Comparison of ENCODE assay signal across 14 mouse cellular contexts in genomic region chr8:88237606-88238005, GRCm38 (mm10).
"Had no signal": no experiment of that assay in that cellular context is flagged by ENCODE, and none has a peak within 500 bp of the region (broad histone marks: within the 10 kb centered on the region; RNA-seq: fewer than 3 reads in every experiment).

No protein-coding gene starts in this region.

- H3K27ac ChIP-seq: left cerebral cortex, adult 2 months; limb, embryonic 10.5 days; liver, embryonic 13.5 days; lung, embryonic 15.5 days; macrophage; midbrain, embryonic 10.5 days; neural tube, embryonic 15.5 days; stomach, embryonic 15.5 days had no signal

- H3K27me3 ChIP-seq: liver, embryonic 13.5 days; lung, embryonic 15.5 days; neural tube, embryonic 15.5 days; stomach, embryonic 15.5 days had no signal

- H3K9me3 ChIP-seq: limb, embryonic 10.5 days; liver, embryonic 13.5 days; lung, embryonic 15.5 days; midbrain, embryonic 10.5 days; neural tube, embryonic 15.5 days; stomach, embryonic 15.5 days had no signal

- H3K4me1 ChIP-seq: lung, embryonic 15.5 days; midbrain, embryonic 10.5 days; stomach, embryonic 15.5 days had no signal

- DNase-seq: kidney, postnatal 14 days; liver, embryonic 13.5 days; liver, postnatal 0 days; lung, postnatal 14 days; midbrain, embryonic 14.5 days; thymus, postnatal 36 days had no signal

- ATAC-seq: liver, postnatal 0 days had no signal

- H3K4me2 ChIP-seq: liver, embryonic 13.5 days; lung, embryonic 15.5 days; neural tube, embryonic 15.5 days; stomach, embryonic 15.5 days had no signal

- H3K4me3 ChIP-seq: left cerebral cortex, adult 2 months; limb, embryonic 10.5 days; liver, embryonic 13.5 days; lung, embryonic 15.5 days; midbrain, embryonic 10.5 days; myocyte; neural tube, embryonic 15.5 days; stomach, embryonic 15.5 days had no signal

- H3K9ac ChIP-seq: liver, embryonic 13.5 days; liver, postnatal 0 days; lung, embryonic 15.5 days; neural tube, embryonic 15.5 days; stomach, embryonic 15.5 days had no signal

- H3K36me3 ChIP-seq: limb, embryonic 10.5 days; liver, embryonic 13.5 days; lung, embryonic 15.5 days; midbrain, embryonic 10.5 days; neural tube, embryonic 15.5 days; stomach, embryonic 15.5 days had no signal
